Mouse (Mus musculus) layer of hippocampus, adult 2 months (tissue): ENCODE data around the gene Iqgap1. TPM values are rescaled to one million over a fixed set of nuclear protein-coding genes. Genes with fewer than 3 reads are reported as not detected.
A peak's percentile ranks its signal among the peaks of the same experiment; 100 is the strongest.

Experiments used
- DNase-seq, 2 experiments: peaks; one replicate each; pipeline ENCODE4 v3.0.0; 2022; ENCODE audit warnings: low spot score in 2 of 2
- H3K27ac ChIP-seq: fragments of 200-600 bp; 2 replicates; pipeline ENCODE4 v1.8.1; 2022
- H3K4me3 ChIP-seq: fragments of 200-600 bp; 2 replicates; pipeline ENCODE4 v1.8.1; 2022; ENCODE audit warnings: mild to moderate bottlenecking
- CTCF ChIP-seq: fragments of 200-600 bp; conservative IDR thresholded peaks from 2 replicates; pipeline ENCODE4 v1.8.1; 2022; ENCODE audit warnings: antibody characterized with exemption, mild to moderate bottlenecking, moderate library complexity
- total RNA-seq, 2 experiments: library from RNA; stranded (reverse); gene quantifications; 2 replicates each; pipeline ENCODE4 v1.2.3; 2021

The Iqgap1 gene
- total RNA-seq, 2 experiments from 2014 or later, result 19.4 to 21.6 TPM

- Histone ChIP-seq H3K27ac (peak overlapping the region; percentile 39; the same call in 1 of the 2 replicates), H3K4me3 (no peak overlapping the region)
- no peak for TF ChIP-seq CTCF
- no peak for DNase-seq
These were observed 43.3 kb downstream of the Iqgap1 start for GRCm38 (mm10) chr7:80782155-80783109.

GRCm38 (mm10) chr7:80781444-80782120, 44.2 kb downstream of the Iqgap1 start:
- Histone ChIP-seq H3K4me3 (no peak overlapping the region), H3K27ac (peak overlapping the region; percentile 39)
- no peak for DNase-seq
- no peak for TF ChIP-seq CTCF

GRCm38 (mm10) chr7:80778958-80779669, 46.7 kb downstream of the Iqgap1 start:
- DNase-seq, result no peak
- TF ChIP-seq CTCF, result no peak
- no peak overlapping the region; the same call in 1 of the 2 replicates for H3K27ac ChIP-seq

GRCm38 (mm10) chr7:80778376-80778775, 47.4 kb downstream of the Iqgap1 start:
- TF ChIP-seq CTCF, result no peak
- Histone ChIP-seq H3K4me3 (no peak overlapping the region), H3K27ac (no peak overlapping the region)
- no peak for DNase-seq

More at GRCm38 (mm10) chr7:80778958-80779669, 46.7 kb downstream of the Iqgap1 start:
- no peak overlapping the region for H3K4me3 ChIP-seq

- Histone ChIP-seq H3K4me3 (no peak overlapping the region), H3K27ac (no peak overlapping the region)
- no peak for TF ChIP-seq CTCF
- DNase-seq, result no peak
These were observed 48.6 kb downstream of the Iqgap1 start for GRCm38 (mm10) chr7:80777151-80777550.

GRCm38 (mm10) chr7:80776090-80776489, 49.7 kb downstream of the Iqgap1 start:
- DNase-seq, result no peak
- no peak for TF ChIP-seq CTCF
- H3K27ac ChIP-seq, result peak overlapping the region; percentile 87; the same call in 1 of the 2 replicates
- H3K4me3 ChIP-seq, result no peak overlapping the region

GRCm38 (mm10) chr7:80775448-80775904, 50.3 kb downstream of the Iqgap1 start:
- Histone ChIP-seq H3K27ac (peak overlapping the region; percentile 87), H3K4me3 (no peak overlapping the region)
- no peak for TF ChIP-seq CTCF
- DNase-seq, result no peak

GRCm38 (mm10) chr7:80774615-80775447, 50.9 kb downstream of the Iqgap1 start:
- 0 out of 2 replicates have a peak overlapping the region, but pooled peaks have one; percentile 5 for H3K4me3 ChIP-seq
- no peak for TF ChIP-seq CTCF
- DNase-seq, result no peak
- H3K27ac ChIP-seq, result peak overlapping the region; percentile 87

- no peak for TF ChIP-seq CTCF
- H3K27ac ChIP-seq, result peak overlapping the region; percentile 87
- DNase-seq, result peak in 1 of 2 experiments; percentile 35
- peak overlapping the region; percentile 5; the same call in 1 of the 2 replicates for H3K4me3 ChIP-seq
These were observed 51.8 kb downstream of the Iqgap1 start for GRCm38 (mm10) chr7:80773834-80774614.

GRCm38 (mm10) chr7:80770466-80770865, 55.3 kb downstream of the Iqgap1 start:
- no peak for TF ChIP-seq CTCF
- no peak for DNase-seq
- no peak overlapping the region for H3K27ac ChIP-seq
- no peak overlapping the region for H3K4me3 ChIP-seq

GRCm38 (mm10) chr7:80766861-80767312, 58.9 kb downstream of the Iqgap1 start:
- peak overlapping the region; percentile 81 for H3K27ac ChIP-seq
- H3K4me3 ChIP-seq, result no peak overlapping the region; the same call in 1 of the 2 replicates
- DNase-seq, result peak; percentile 41 to 78
- no peak; the same call in 1 of the 2 replicates for TF ChIP-seq CTCF
